Mouse (Mus musculus): ENCODE data around the gene Eps8l1. TPM values are rescaled to one million over a fixed set of nuclear protein-coding genes. Genes with fewer than 3 reads are reported as not detected.
"Not testable (repeated sequence)": the region's sequence is repeated elsewhere in the genome, so short reads cannot be mapped to it uniquely, and the experiment has no call there.

The Eps8l1 gene
- polyA plus RNA-seq (2015; fragmentation: Nextera tagmentation; extraction: Ambion mirVana): 5.5 and 8.2 TPM in 2 replicates

GRCm38 (mm10) chr7:4460576-4461434 is at the start of gene Eps8l1:
Gene Eps8l1 (plus strand): TSS chr7:4460674.
- Histone ChIP-seq H3K9ac (replicated peaks) (no peak within 1 kb of the TSS; the same call in 1 of the 2 replicates), H3K4me2 (replicated peaks) (peak within 1 kb of the TSS; percentile 19), H3K4me1 (replicated peaks) (no peaks in the 10 kb centered on the region), H3K27me3 (no peaks in the 10 kb centered on the region), H3K27ac (no peak within 1 kb of the TSS), H3K36me3 (no peaks in the 10 kb centered on the region), H3K4me3 (replicated peaks) (peak within 1 kb of the TSS; percentile 27), H3K9me3 (no peaks in the 10 kb centered on the region)
- peak; percentile 50; the same call in 1 of the 2 replicates for ATAC-seq
- 61% methylated on average over 15 of the region's 16 CpGs for WGBS

DNA sequence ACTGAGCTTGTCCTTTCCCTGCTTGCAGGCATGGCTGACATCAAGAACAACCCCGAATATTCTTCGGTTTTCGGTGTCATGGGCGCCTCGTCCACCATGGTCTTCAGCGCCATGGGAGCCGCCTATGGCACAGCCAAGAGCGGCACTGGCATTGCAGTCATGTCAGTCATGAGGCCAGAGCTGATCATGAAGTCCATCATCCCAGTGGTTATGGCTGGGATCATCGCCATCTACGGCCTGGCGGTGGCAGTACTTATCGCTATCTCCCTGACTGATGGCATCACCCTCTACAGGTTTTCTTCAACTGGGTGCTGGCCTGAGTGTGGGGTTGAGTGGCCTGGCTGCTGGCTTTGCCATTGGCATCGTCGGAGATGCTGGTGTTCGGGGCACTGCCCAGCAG is 48.1 kb upstream of the Eps8l1 start:
- WGBS: 97% methylated on average over 15 of the region's 15 CpGs
- H3K27me3 ChIP-seq; H3K27ac ChIP-seq; H3K9me3 ChIP-seq; H3K4me3 ChIP-seq (replicated peaks); H3K36me3 ChIP-seq; H3K9ac ChIP-seq (replicated peaks); H3K4me1 ChIP-seq (replicated peaks); ATAC-seq; H3K4me2 ChIP-seq (replicated peaks): not testable (repeated sequence)

DNA sequence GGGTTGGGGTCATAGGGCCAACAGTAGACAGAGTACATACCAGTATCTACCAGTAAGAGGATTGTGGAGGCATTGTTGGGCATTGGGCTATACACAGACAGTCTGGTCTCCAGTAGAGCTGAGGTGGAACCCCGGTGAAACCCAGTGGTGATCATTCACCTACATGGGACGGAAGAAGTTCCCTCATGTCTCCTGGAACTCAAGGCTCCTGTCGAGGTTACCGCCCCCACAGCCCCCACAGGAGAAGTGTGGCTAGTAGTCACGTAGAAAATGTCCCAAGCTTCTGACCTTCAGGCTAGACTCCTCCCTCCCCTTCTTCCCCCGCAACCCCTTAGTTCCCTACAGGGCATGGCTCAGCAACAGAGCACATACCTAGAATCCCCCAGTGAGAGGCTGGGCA is 40.8 kb upstream of the Eps8l1 start:
- Histone ChIP-seq H3K27ac (no peak overlapping the region), H3K4me1 (replicated peaks) (no peaks in the 10 kb centered on the region), H3K9me3 (no peaks in the 10 kb centered on the region), H3K9ac (replicated peaks) (no peak overlapping the region), H3K4me3 (replicated peaks) (no peak overlapping the region), H3K27me3 (no peaks in the 10 kb centered on the region), H3K36me3 (peaks cover 13% of the 10 kb centered on the region), H3K4me2 (replicated peaks) (no peak overlapping the region)
- WGBS: 84% methylated on average over 6 of the region's 6 CpGs
- ATAC-seq: no peak

GRCm38 (mm10) chr7:4420230-4420629 is 40.2 kb upstream of the Eps8l1 start:
- Histone ChIP-seq H3K4me1 (replicated peaks) (no peaks in the 10 kb centered on the region), H3K27me3 (no peaks in the 10 kb centered on the region), H3K4me3 (replicated peaks) (no peak overlapping the region), H3K9ac (replicated peaks) (no peak overlapping the region), H3K27ac (no peak overlapping the region), H3K4me2 (replicated peaks) (no peak overlapping the region), H3K36me3 (peaks cover 18% of the 10 kb centered on the region), H3K9me3 (no peaks in the 10 kb centered on the region)
- WGBS: 66% methylated on average over 4 of the region's 4 CpGs
- ATAC-seq: no peak

DNA sequence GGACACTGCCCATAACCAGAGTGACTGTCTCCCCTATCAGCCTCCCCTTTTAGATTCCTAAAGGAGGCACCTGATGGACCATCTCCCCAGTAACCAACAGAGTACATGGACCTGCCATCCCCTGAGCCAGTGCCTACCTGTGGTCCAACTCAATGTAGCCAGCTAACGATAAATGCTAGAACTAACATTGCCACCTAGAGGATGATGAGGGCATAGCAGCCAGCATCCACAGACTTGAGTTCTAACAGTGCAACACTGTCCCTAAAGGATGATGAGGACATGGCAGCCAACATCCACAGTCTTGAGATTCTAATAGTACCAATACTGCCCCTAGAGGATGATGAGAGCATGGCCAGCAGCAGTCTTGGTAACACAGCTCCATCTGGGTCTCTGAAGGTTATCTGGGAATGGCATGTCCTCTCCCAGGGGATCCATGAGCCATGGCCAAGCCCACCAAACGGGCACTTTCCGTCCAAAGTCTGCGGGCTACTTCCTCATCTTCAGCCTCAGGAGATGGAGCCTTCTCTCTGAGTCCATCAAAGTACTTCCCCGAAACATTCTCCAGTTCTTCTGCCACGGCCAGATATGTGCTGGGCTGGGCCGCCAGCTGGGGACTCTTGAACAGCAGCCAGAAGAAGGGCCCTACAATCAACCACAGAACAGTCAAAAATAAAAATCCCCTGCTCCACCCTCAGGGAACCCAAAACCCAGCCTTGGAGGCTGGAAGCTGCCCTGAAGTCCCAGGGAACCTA is 33.1 kb upstream of the Eps8l1 start:
- ATAC-seq: peak; percentile 96
- Histone ChIP-seq H3K4me3 (replicated peaks) (no peak overlapping the region), H3K4me2 (replicated peaks) (no peak overlapping the region), H3K27me3 (no peaks in the 10 kb centered on the region), H3K9me3 (no peaks in the 10 kb centered on the region), H3K9ac (replicated peaks) (no peak overlapping the region), H3K4me1 (replicated peaks) (no peaks in the 10 kb centered on the region), H3K27ac (no peak overlapping the region), H3K36me3 (peaks cover 74% of the 10 kb centered on the region)
- WGBS: 78% methylated on average over 7 of the region's 7 CpGs

DNA sequence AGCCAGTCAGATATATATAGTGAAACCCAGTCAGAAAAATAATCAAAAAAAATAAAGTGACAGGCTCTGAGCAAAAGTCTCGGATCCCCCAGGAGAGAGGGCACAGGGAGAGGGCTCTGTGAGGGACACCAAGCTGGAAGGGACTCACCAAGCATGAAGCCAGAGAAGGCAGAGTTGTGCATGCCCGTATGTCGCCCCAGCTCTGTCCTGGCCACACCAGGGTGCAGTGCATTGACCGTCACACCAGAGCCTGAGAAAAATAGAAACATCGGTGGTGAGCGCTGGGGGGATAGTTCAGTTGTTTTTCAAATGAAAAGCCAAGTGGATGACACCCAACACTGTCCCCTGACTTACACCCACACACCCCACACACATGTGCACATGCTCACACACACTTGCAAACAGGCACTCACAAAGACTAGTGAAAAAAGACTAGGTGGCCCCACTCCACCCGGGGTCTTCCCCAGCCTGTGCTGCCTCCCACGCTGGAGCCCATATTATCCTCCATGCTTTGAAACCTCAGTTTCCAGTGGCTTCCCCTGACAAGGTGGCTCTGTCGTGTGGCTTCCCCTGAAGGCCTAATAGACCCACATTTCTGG is 30.1 kb upstream of the Eps8l1 start:
- no peak overlapping the region for H3K27ac ChIP-seq
- no peak overlapping the region for H3K4me3 ChIP-seq (replicated peaks)
- ATAC-seq: no peak
- H3K4me1 ChIP-seq (replicated peaks): no peaks in the 10 kb centered on the region
- no peak overlapping the region for H3K9ac ChIP-seq (replicated peaks)
- peaks cover 84% of the 10 kb centered on the region for H3K36me3 ChIP-seq
- no peak overlapping the region for H3K4me2 ChIP-seq (replicated peaks)
- H3K9me3 ChIP-seq: no peaks in the 10 kb centered on the region
- no peaks in the 10 kb centered on the region for H3K27me3 ChIP-seq
- WGBS: 92% methylated on average over 9 of the region's 9 CpGs

- Histone ChIP-seq H3K9me3 (no peaks in the 10 kb centered on the region), H3K27me3 (no peaks in the 10 kb centered on the region), H3K4me2 (replicated peaks) (no peak overlapping the region), H3K27ac (no peak overlapping the region), H3K4me3 (replicated peaks) (no peak overlapping the region), H3K36me3 (peaks cover 82% of the 10 kb centered on the region), H3K9ac (replicated peaks) (no peak overlapping the region), H3K4me1 (replicated peaks) (no peaks in the 10 kb centered on the region)
- ATAC-seq: no peak
- 79% methylated on average over 6 of the region's 6 CpGs for WGBS
These were observed 28.9 kb upstream of the Eps8l1 start for GRCm38 (mm10) chr7:4431548-4431947.

DNA sequence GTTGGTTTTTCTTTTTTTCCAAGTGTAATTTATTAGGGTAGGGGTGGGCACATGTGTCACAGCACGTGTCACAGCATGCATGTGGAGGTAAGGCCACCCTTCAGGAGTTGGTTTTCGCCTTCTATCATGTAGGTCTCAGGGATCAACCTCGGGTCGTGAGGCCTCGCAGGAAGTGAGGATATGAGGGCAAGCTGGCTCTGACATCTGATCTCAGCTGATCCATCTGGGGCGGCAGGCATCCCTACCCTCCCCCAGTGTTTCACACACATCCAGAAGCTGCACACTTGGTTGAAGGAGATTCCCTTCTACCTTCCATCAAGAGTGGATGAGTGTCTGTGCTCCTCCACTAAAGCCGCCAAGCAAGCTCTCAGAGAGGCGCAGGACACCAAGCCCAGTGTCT is 28.4 kb upstream of the Eps8l1 start:
- no peaks in the 10 kb centered on the region for H3K4me1 ChIP-seq (replicated peaks)
- H3K27me3 ChIP-seq: no peaks in the 10 kb centered on the region
- H3K36me3 ChIP-seq: peaks cover 85% of the 10 kb centered on the region
- no peak overlapping the region for H3K4me2 ChIP-seq (replicated peaks)
- H3K4me3 ChIP-seq (replicated peaks): no peak overlapping the region
- 89% methylated on average over 8 of the region's 8 CpGs for WGBS
- ATAC-seq: no peak
- H3K27ac ChIP-seq: no peak overlapping the region
- no peak overlapping the region for H3K9ac ChIP-seq (replicated peaks)
- H3K9me3 ChIP-seq: no peaks in the 10 kb centered on the region

GRCm38 (mm10) chr7:4437721-4438120 is 22.8 kb upstream of the Eps8l1 start:
- ATAC-seq: no peak
- H3K36me3 ChIP-seq: peaks cover 88% of the 10 kb centered on the region

DNA sequence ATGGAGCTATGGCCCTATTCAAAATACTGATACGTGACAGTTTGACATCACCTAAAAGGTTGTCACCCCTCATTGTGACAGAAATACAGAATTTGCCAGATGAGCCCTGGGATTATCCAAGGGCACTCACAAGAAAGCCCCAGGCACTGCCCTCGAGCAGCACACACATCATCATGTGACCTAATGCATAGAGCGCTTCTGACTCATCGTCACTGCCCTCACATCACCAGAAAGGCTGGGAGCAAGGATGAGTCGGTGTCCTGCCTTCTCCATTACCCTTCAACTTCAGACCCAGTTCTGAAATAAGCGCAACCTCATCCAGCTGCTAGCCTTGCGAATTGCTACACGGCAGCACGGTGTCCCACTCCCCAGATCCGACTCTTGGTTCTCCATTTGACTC is 19.9 kb upstream of the Eps8l1 start:
- H3K27ac ChIP-seq: no peak overlapping the region
- H3K4me2 ChIP-seq (replicated peaks): no peak overlapping the region
- ATAC-seq: no peak
- H3K4me3 ChIP-seq (replicated peaks): no peak overlapping the region
- 95% methylated on average over 10 of the region's 10 CpGs for WGBS
- peaks cover 73% of the 10 kb centered on the region for H3K36me3 ChIP-seq
- H3K27me3 ChIP-seq: no peaks in the 10 kb centered on the region
- H3K4me1 ChIP-seq (replicated peaks): peaks cover 8% of the 10 kb centered on the region
- H3K9ac ChIP-seq (replicated peaks): no peak overlapping the region
- H3K9me3 ChIP-seq: no peaks in the 10 kb centered on the region

More at GRCm38 (mm10) chr7:4437721-4438120, 22.8 kb upstream of the Eps8l1 start:
- Histone ChIP-seq H3K27me3 (no peaks in the 10 kb centered on the region), H3K9me3 (no peaks in the 10 kb centered on the region), H3K27ac (no peak overlapping the region), H3K4me3 (replicated peaks) (no peak overlapping the region), H3K4me2 (replicated peaks) (no peak overlapping the region), H3K9ac (replicated peaks) (no peak overlapping the region), H3K4me1 (replicated peaks) (no peaks in the 10 kb centered on the region)
- WGBS: 89% methylated on average over 2 of the region's 2 CpGs

GRCm38 (mm10) chr7:4445216-4445791 is 15.2 kb upstream of the Eps8l1 start, which contains the start of gene Rdh13:
Gene Rdh13 (minus strand): TSS chr7:4445649.
- Histone ChIP-seq H3K9ac (replicated peaks) (peak within 1 kb of the TSS; percentile 84), H3K27ac (peak within 1 kb of the TSS; percentile 70), H3K4me2 (replicated peaks) (peak within 1 kb of the TSS; percentile 77), H3K4me1 (replicated peaks) (peaks cover 8% of the 10 kb centered on the region), H3K4me3 (replicated peaks) (peak within 1 kb of the TSS; percentile 83), H3K27me3 (no peaks in the 10 kb centered on the region), H3K36me3 (peaks cover 37% of the 10 kb centered on the region), H3K9me3 (no peaks in the 10 kb centered on the region)
- under 1% methylated on average over 35 of the region's 35 CpGs for WGBS
- ATAC-seq: peak; percentile 95
